ENCODE assay signal across 7 mouse cellular contexts in the genomic region with DNA sequence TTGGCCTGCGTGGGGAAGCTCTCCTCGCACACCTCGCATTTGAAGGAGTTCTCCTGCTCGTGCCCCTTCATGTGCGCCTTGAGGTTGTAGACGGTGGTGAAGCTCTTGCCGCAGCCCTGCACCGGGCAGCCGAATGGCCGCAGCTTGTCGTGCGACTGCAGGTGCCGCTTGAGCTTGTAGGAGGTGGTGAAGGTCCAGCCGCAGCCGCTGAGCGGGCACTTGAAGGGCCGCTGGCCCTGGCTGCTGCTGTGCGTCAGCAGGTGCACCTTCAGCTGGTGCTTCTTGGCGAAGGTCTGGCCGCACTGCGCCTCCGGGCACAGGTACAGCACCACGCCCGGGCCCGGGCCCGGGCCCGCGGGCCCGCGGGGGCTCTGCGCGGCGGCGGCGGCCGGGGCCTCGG.
DNase-seq lines count a peak whose midpoint lies in the region; ATAC-seq and TF ChIP-seq lines count a peak whose summit lies in the region.
"Not testable (repeated sequence)": the region's sequence is repeated elsewhere in the genome, so short reads cannot be mapped to it uniquely, and the experiment has no call there.

No protein-coding gene starts in this region.

- not testable (repeated sequence) for H3K36me3 ChIP-seq in embryonic facial prominence, embryonic 11.5 days (replicated peaks; ENCODE audit: control insufficient read depth, insufficient read depth, low read depth, low read length); forebrain, postnatal 0 days (ENCODE audit: insufficient read depth); hindbrain, embryonic 11.5 days (ENCODE audit: control insufficient read depth, insufficient read depth, low read length); intestine, embryonic 16.5 days (ENCODE audit: control insufficient read depth, insufficient read depth, low read length); liver, embryonic 14.5 days (replicated peaks; ENCODE audit: control insufficient read depth, insufficient read depth, low read depth); neural tube, embryonic 12.5 days

- TF ChIP-seq CTCF in forebrain, postnatal 0 days (IDR thresholded peaks at IDR 0.05; ENCODE audit: low read depth); liver, embryonic 14.5 days (IDR thresholded peaks at IDR 0.05; ENCODE audit: low read depth): not testable (repeated sequence)

- not testable (repeated sequence) for TF ChIP-seq EP300 in liver, embryonic 14.5 days (IDR thresholded peaks at IDR 0.05; ENCODE audit: low read depth)

- H3K27me3 ChIP-seq in embryonic facial prominence, embryonic 11.5 days (ENCODE audit: control insufficient read depth, insufficient read depth, low read length); forebrain, postnatal 0 days (ENCODE audit: insufficient read depth, low read length); hindbrain, embryonic 11.5 days (ENCODE audit: control insufficient read depth, insufficient read depth, low read length); intestine, embryonic 16.5 days (replicated peaks; ENCODE audit: control insufficient read depth, insufficient read depth, low read length); liver, embryonic 14.5 days (ENCODE audit: control insufficient read depth, insufficient read depth, low read length); neural tube, embryonic 12.5 days (replicated peaks): not testable (repeated sequence)

- not testable (repeated sequence) for H3K4me2 ChIP-seq in embryonic facial prominence, embryonic 11.5 days (ENCODE audit: low read depth, low read length); forebrain, postnatal 0 days (ENCODE audit: low read depth); hindbrain, embryonic 11.5 days (replicated peaks; ENCODE audit: low read depth, low read length); intestine, embryonic 16.5 days (ENCODE audit: low read depth, low read length); liver, embryonic 14.5 days (ENCODE audit: low read depth); neural tube, embryonic 12.5 days (replicated peaks)

- not testable (repeated sequence) for H3K4me3 ChIP-seq in embryonic facial prominence, embryonic 11.5 days (ENCODE audit: low read depth, low read length); forebrain, postnatal 0 days (ENCODE audit: low read depth, low read length); hindbrain, embryonic 11.5 days (ENCODE audit: low read depth, low read length); intestine, embryonic 16.5 days (ENCODE audit: low read length); liver, embryonic 14.5 days (ENCODE audit: insufficient read depth in 1 of 2, low read depth in 2 of 2, low read length in 2 of 2); neural tube, embryonic 12.5 days

- DNase-seq in embryonic facial prominence, embryonic 11.5 days (ENCODE audit: low spot score); forebrain, postnatal 0 days; hindbrain, embryonic 11.5 days (ENCODE audit: low spot score); liver, embryonic 14.5 days (ENCODE audit: low read depth in 3 of 3, low spot score in 3 of 3): not testable (repeated sequence)

- no CpG with 5 or more reads among the region's 37 CpGs for WGBS in embryonic facial prominence, embryonic 11.5 days
- no CpG with 5 or more reads among the region's 37 CpGs for WGBS in forebrain, postnatal 0 days
- WGBS in hindbrain, embryonic 11.5 days, result no CpG with 5 or more reads among the region's 37 CpGs
- WGBS in intestine, embryonic 16.5 days, result no CpG with 5 or more reads among the region's 37 CpGs
- no CpG with 5 or more reads among the region's 37 CpGs for WGBS in liver, embryonic 14.5 days (ENCODE audit: insufficient replicate concordance)
- no CpG with 5 or more reads among the region's 37 CpGs for WGBS in neural tube, embryonic 12.5 days

- not testable (repeated sequence) for H3K9me3 ChIP-seq in embryonic facial prominence, embryonic 11.5 days (replicated peaks; ENCODE audit: control insufficient read depth, low read length); forebrain, postnatal 0 days (ENCODE audit: low read length); hindbrain, embryonic 11.5 days (ENCODE audit: control insufficient read depth, low read length); intestine, embryonic 16.5 days (ENCODE audit: control insufficient read depth, low read length); liver, embryonic 14.5 days (ENCODE audit: control insufficient read depth, low read length); neural tube, embryonic 12.5 days

- peak; percentile 32 for ATAC-seq in embryonic facial prominence, embryonic 11.5 days (replicated peaks; ENCODE audit: insufficient number of reproducible peaks, low FRiP score, low TSS enrichment, low read depth)
- ATAC-seq in forebrain, postnatal 0 days, result peak; percentile 30; the same call in 1 of the 2 replicates
- peak; percentile 28 for ATAC-seq in hindbrain, embryonic 11.5 days (ENCODE audit: low FRiP score)
- ATAC-seq in intestine, embryonic 16.5 days, result peak; percentile 61
- ATAC-seq in liver, embryonic 14.5 days (ENCODE audit: insufficient read depth), result peak; percentile 38; the same call in 1 of the 2 replicates
- ATAC-seq in megakaryocyte-erythroid progenitor cell, adult 5-6 weeks (replicated peaks; ENCODE audit: low FRiP score, low TSS enrichment, poor library complexity, severe bottlenecking), result peak; percentile 45
- peak; percentile 43 for ATAC-seq in neural tube, embryonic 12.5 days (ENCODE audit: low FRiP score, low read depth)

- not testable (repeated sequence) for H3K27ac ChIP-seq in embryonic facial prominence, embryonic 11.5 days (replicated peaks; ENCODE audit: low read depth, low read length); forebrain, postnatal 0 days (ENCODE audit: low read depth, low read length); hindbrain, embryonic 11.5 days (ENCODE audit: low read depth, low read length); intestine, embryonic 16.5 days (ENCODE audit: low read length); liver, embryonic 14.5 days; neural tube, embryonic 12.5 days

- not testable (repeated sequence) for H3K9ac ChIP-seq in embryonic facial prominence, embryonic 11.5 days (replicated peaks; ENCODE audit: low read length); forebrain, postnatal 0 days; hindbrain, embryonic 11.5 days (ENCODE audit: low read depth, low read length); intestine, embryonic 16.5 days (ENCODE audit: low read depth, low read length); liver, embryonic 14.5 days (replicated peaks); neural tube, embryonic 12.5 days

- H3K4me1 ChIP-seq in embryonic facial prominence, embryonic 11.5 days (ENCODE audit: control insufficient read depth, insufficient read depth, low read length); forebrain, postnatal 0 days (ENCODE audit: insufficient read depth); hindbrain, embryonic 11.5 days (replicated peaks; ENCODE audit: control insufficient read depth, insufficient read depth, low read length); intestine, embryonic 16.5 days (ENCODE audit: control insufficient read depth, insufficient read depth, low read length); liver, embryonic 14.5 days (replicated peaks; ENCODE audit: control insufficient read depth in 2 of 2, insufficient read depth in 2 of 2, low read length in 1 of 2); neural tube, embryonic 12.5 days: not testable (repeated sequence)
